Mouse (Mus musculus) thymus, adult 18-20 months (tissue): ENCODE measurements around the gene Dgkg.

Experiments
- DNase-seq, 2 experiments: peaks; one replicate each; pipeline ENCODE4 v3.0.0; 2022; ENCODE audit warnings: mixed read lengths in 2 of 2

Dgkg gene

GRCm38 (mm10) chr16:22656533-22657444 is at the start of gene Dgkg:
Gene Dgkg, minus strand, starts transcription at chr16:22657221.
- peak; percentile 73 for DNase-seq

- no peak for DNase-seq
Measured at GRCm38 (mm10) chr16:22704946-22705345, 47.9 kb upstream of the Dgkg start.

GRCm38 (mm10) chr16:22704136-22704535 is 47.1 kb upstream of the Dgkg start:
- no peak for DNase-seq

- DNase-seq: no peak
Measured at GRCm38 (mm10) chr16:22698846-22699760, 42.1 kb upstream of the Dgkg start.

- DNase-seq: no peak
Measured at GRCm38 (mm10) chr16:22698101-22698500, 41.1 kb upstream of the Dgkg start.

GRCm38 (mm10) chr16:22689622-22690021 is 32.6 kb upstream of the Dgkg start:
- no peak for DNase-seq

GRCm38 (mm10) chr16:22687711-22688230 is 30.8 kb upstream of the Dgkg start:
- DNase-seq: no peak

GRCm38 (mm10) chr16:22683605-22684004 is 26.6 kb upstream of the Dgkg start:
- DNase-seq: no peak

GRCm38 (mm10) chr16:22682727-22683126 is 25.7 kb upstream of the Dgkg start:
- no peak for DNase-seq

- DNase-seq: no peak
Measured at GRCm38 (mm10) chr16:22679641-22680040, 22.6 kb upstream of the Dgkg start.

GRCm38 (mm10) chr16:22674636-22675035 is 17.6 kb upstream of the Dgkg start:
- no peak for DNase-seq

- DNase-seq: no peak
Measured at GRCm38 (mm10) chr16:22674164-22674563, 17.1 kb upstream of the Dgkg start.

- no peak for DNase-seq
Measured at GRCm38 (mm10) chr16:22664033-22664432, 7.0 kb upstream of the Dgkg start.

- DNase-seq: no peak
Measured at GRCm38 (mm10) chr16:22663136-22663535, 6.1 kb upstream of the Dgkg start.

- peak; percentile 42 to 62 for DNase-seq
Measured at GRCm38 (mm10) chr16:22661076-22661475, 4.1 kb upstream of the Dgkg start.

- peak in 1 of 2 experiments; percentile 14 for DNase-seq
Measured at GRCm38 (mm10) chr16:22657874-22658789, 1.1 kb upstream of the Dgkg start.

- peak; percentile 20 to 28 for DNase-seq
Measured at GRCm38 (mm10) chr16:22655812-22656211, 1.2 kb downstream of the Dgkg start.

- peak; percentile 16 to 33 for DNase-seq
Measured at GRCm38 (mm10) chr16:22655223-22655622, 1.8 kb downstream of the Dgkg start.

GRCm38 (mm10) chr16:22654477-22654835 is 2.6 kb downstream of the Dgkg start:
- peak in 1 of 2 experiments; percentile 13 for DNase-seq

- DNase-seq: no peak
Measured at GRCm38 (mm10) chr16:22653817-22654476, 3.1 kb downstream of the Dgkg start.

GRCm38 (mm10) chr16:22651244-22651643 is 5.8 kb downstream of the Dgkg start:
- no peak for DNase-seq

GRCm38 (mm10) chr16:22645256-22645655 is 11.8 kb downstream of the Dgkg start:
- no peak for DNase-seq
